In the genomic region with DNA sequence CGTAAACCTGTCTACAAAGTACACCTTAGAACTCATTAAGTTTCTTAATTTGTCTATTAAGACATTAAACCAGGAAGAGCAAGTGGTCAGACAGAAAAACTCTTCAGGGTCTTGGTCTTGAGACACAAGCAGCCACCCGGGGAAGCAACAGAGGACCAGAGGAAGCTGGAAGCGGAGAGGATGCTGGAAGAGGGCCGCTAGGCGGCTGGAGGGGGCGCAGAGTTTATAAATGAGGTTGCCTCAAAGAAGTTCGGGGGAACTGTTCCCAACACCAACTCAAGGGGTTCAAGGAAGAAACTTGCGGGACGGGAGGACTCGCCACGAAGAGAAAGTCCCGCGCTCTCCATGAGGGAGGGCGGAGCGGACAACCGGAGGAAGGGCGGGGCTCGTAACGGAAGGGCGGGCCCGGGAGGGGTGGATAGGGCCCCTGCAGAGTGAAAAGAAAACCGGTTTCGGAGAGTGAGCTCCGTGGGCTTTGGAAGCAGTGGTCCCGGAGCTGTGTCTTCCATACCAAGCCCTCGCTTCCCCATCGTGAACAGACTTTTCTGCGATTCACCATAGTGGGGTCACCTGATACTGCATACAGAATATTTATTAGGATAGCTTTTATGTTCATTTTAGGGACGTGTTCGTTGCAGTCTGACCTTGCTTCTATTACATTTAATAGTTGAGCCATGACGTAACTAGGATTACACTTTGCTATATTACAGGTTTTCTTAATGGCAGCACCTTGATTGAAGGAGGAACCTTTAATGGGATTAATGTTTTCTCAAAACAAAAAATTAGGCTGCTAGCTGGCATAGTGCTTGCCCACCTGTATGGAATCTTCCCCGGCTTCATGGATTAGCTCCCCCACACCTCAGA, we compare ENCODE assay signal across 8 mouse cellular contexts. TPM values are rescaled to one million over a fixed set of nuclear protein-coding genes. Genes with fewer than 3 reads are reported as not detected.
A peak's percentile ranks its signal among the peaks of the same experiment; 100 is the strongest.
DNase-seq lines count a peak whose midpoint lies in the region; ATAC-seq lines count a peak whose summit lies in the region.

No protein-coding gene starts in this region.

- H3K4me3 ChIP-seq in hindbrain, embryonic 11.5 days (ENCODE audit: low read depth, low read length): peak overlapping the region; percentile 51

- no peak overlapping the region for H3K27ac ChIP-seq in hindbrain, embryonic 11.5 days (ENCODE audit: low read depth, low read length)

- no peaks in the 10 kb centered on the region for H3K9me3 ChIP-seq in hindbrain, embryonic 11.5 days (ENCODE audit: control insufficient read depth, low read length)

- 6% methylated on average over 32 of the region's 32 CpGs for WGBS in hindbrain, embryonic 11.5 days

- peak overlapping the region; percentile 71 for H3K4me2 ChIP-seq in hindbrain, embryonic 11.5 days (replicated peaks; ENCODE audit: low read depth, low read length)

- H3K36me3 ChIP-seq in hindbrain, embryonic 11.5 days (ENCODE audit: control insufficient read depth, insufficient read depth, low read length): no peaks in the 10 kb centered on the region

- peak overlapping the region; percentile 66 for H3K9ac ChIP-seq in hindbrain, embryonic 11.5 days (ENCODE audit: low read depth, low read length)

- no peak for ATAC-seq in hindbrain, embryonic 11.5 days (ENCODE audit: low FRiP score)

- no peaks in the 10 kb centered on the region for H3K27me3 ChIP-seq in hindbrain, embryonic 11.5 days (ENCODE audit: control insufficient read depth, insufficient read depth, low read length)

- peak; percentile 87 for DNase-seq in NIH3T3 (ENCODE audit: low read depth)
- peak; percentile 77 for DNase-seq in cerebellum, adult 9-10 months
- peak; percentile 24 to 47 for DNase-seq in frontal cortex, postnatal 14 days (ENCODE audit: low spot score in 2 of 2)
- peak; percentile 75 for DNase-seq in hindbrain, embryonic 11.5 days (ENCODE audit: low spot score)
- peak; percentile 37 to 54 for DNase-seq in layer of hippocampus, postnatal 14 days (ENCODE audit: low spot score in 2 of 2)
- peak; percentile 87 for DNase-seq in lung, postnatal 25 days (ENCODE audit: low spot score)
- DNase-seq in ovary, postnatal 14 days (ENCODE audit: low spot score): peak; percentile 72
- DNase-seq in thymus, postnatal 14 days: peak; percentile 88

- H3K4me1 ChIP-seq in hindbrain, embryonic 11.5 days (replicated peaks; ENCODE audit: control insufficient read depth, insufficient read depth, low read length): no peaks in the 10 kb centered on the region

RNA-seq across cellular contexts. Expression of gene Nemf, which starts 7.2 kb away (rescaled TPM):
- polyA plus RNA-seq in hindbrain, embryonic 11.5 days (2014; fragmentation: Nextera tagmentation; extraction: Ambion mirVana): 90.2 and 108 TPM in 2 replicates
- total RNA-seq in layer of hippocampus, postnatal 14 days (2021): 10 to 100 TPM; 41.5 to 43.0 TPM

RNA-seq across cellular contexts. Expression of gene Arf6, which starts 7.8 kb away (rescaled TPM):
- polyA plus RNA-seq in hindbrain, embryonic 11.5 days (2014; fragmentation: Nextera tagmentation; extraction: Ambion mirVana): 47.4 and 49.9 TPM in 2 replicates
- total RNA-seq in layer of hippocampus, postnatal 14 days (2021): 10 to 100 TPM; 52.7 to 54.7 TPM

RNA-seq across cellular contexts. Expression of gene Gm9887, which starts 8.1 kb away (rescaled TPM):
- polyA plus RNA-seq in hindbrain, embryonic 11.5 days (2014; fragmentation: Nextera tagmentation; extraction: Ambion mirVana): 1.3 and 2.2 TPM in 2 replicates
- 1 to 10 TPM in 1 of 2 experiments, under 1 TPM in 1; 0.58 to 1.1 TPM for total RNA-seq in layer of hippocampus, postnatal 14 days (2021)

Comparison
In these comparisons a context has a peak if more than half of its experiments do, and no peak if none do; other contexts are left out.
1. DNase-seq: peak in every context shown above with its lines; median percentile 88 in thymus, postnatal 14 days; 87 in NIH3T3; 87 in lung, postnatal 25 days; 77 in cerebellum, adult 9-10 months; 75 in hindbrain, embryonic 11.5 days; 72 in ovary, postnatal 14 days; 46 in layer of hippocampus, postnatal 14 days; 36 in frontal cortex, postnatal 14 days.